Mouse (Mus musculus): Measurements from ENCODE around the gene 4930503B20Rik. TPM values are rescaled to one million over a fixed set of nuclear protein-coding genes. Genes with fewer than 3 reads are reported as not detected.

The 4930503B20Rik gene
- polyA plus RNA-seq, 1 experiment, result 0.10 TPM

GRCm38 (mm10) chr3:146595440-146595839 lies 55.7 kb downstream of the 4930503B20Rik start:
- Histone ChIP-seq H3K4me1 (ENCODE audit: control insufficient read depth, insufficient read depth, low read length) (peaks cover 4% of the 10 kb centered on the region), H3K4me3 (ENCODE audit: insufficient read depth, low read length) (no peak overlapping the region), H3K27ac (ENCODE audit: insufficient read depth, low read length) (no peak overlapping the region)
- no peak for TF ChIP-seq CTCF (IDR thresholded peaks at IDR 0.05; ENCODE audit: extremely low read depth, insufficient read depth, low read length)
- no peak for TF ChIP-seq POLR2A (IDR thresholded peaks at IDR 0.05; ENCODE audit: extremely low read depth, insufficient read depth, low read length)

Other genes with a start within 250 kb of the 4930503B20Rik start
- gene Ssx2ip, start 246.7 kb downstream of the 4930503B20Rik start, polyA plus RNA-seq (2012; rRNA removed), result 40.7 and 41.8 TPM in 2 replicates
- gene Ctbs, start 201.5 kb downstream of the 4930503B20Rik start, polyA plus RNA-seq (2012; rRNA removed), result 4.4 and 4.5 TPM in 2 replicates
- gene Spata1, start 151.6 kb downstream of the 4930503B20Rik start, polyA plus RNA-seq (2012; rRNA removed), result 3.7 and 4.0 TPM in 2 replicates
- gene Gng5, start 151.5 kb downstream of the 4930503B20Rik start, polyA plus RNA-seq (2012; rRNA removed), result 79.7 and 97.3 TPM in 2 replicates
- 18.4 and 19.6 TPM in 2 replicates for gene Rpf1, start 129.9 kb downstream of the 4930503B20Rik start, polyA plus RNA-seq (2012; rRNA removed)
- 0.74 and 0.75 TPM in 2 replicates for gene Uox, start 80.9 kb downstream of the 4930503B20Rik start, polyA plus RNA-seq (2012; rRNA removed)
- gene Dnase2b, start 35.7 kb downstream of the 4930503B20Rik start, polyA plus RNA-seq (2012; rRNA removed), result 0.04 TPM in 1 of 2 replicates, not detected in the other
- gene Samd13, start 34.3 kb upstream of the 4930503B20Rik start, polyA plus RNA-seq (2012; rRNA removed), result 0.42 and 0.54 TPM in 2 replicates
- 241 and 258 TPM in 2 replicates for gene Prkacb, start 161.7 kb upstream of the 4930503B20Rik start, polyA plus RNA-seq (2012; rRNA removed)
- gene Ttll7, start 201.1 kb upstream of the 4930503B20Rik start, polyA plus RNA-seq (2012; rRNA removed), result 68.5 and 70.9 TPM in 2 replicates